Mouse (Mus musculus) kidney, embryonic 15.5 days (tissue): ENCODE results near the gene Chrna9. TPM values are rescaled to one million over a fixed set of nuclear protein-coding genes. Genes with fewer than 3 reads are reported as not detected.

Experiments used
- ATAC-seq: fragments of 200-750 bp; cut with Nextera tagmentation; replicated peaks from 2 replicates; pipeline ENCODE4 v1.8.0; 2017; ENCODE audit warnings: moderate TSS enrichment; ENCODE audit not compliant: low FRiP score
- H3K27ac ChIP-seq: fragments of 300-500 bp; sonication (generic); 2 replicates; pipeline ENCODE4 v1.5.1; 2015; ENCODE audit warnings: mild to moderate bottlenecking, inconsistent platforms
- H3K27me3 ChIP-seq: fragments of 300-500 bp; sonication (generic); 2 replicates; pipeline ENCODE4 v1.6.1; 2015; ENCODE audit warnings: inconsistent platforms
- H3K36me3 ChIP-seq: fragments of 300-500 bp; sonication (generic); 2 replicates; pipeline ENCODE4 v1.6.1; 2015; ENCODE audit warnings: inconsistent platforms
- H3K4me1 ChIP-seq: fragments of 300-500 bp; sonication (generic); 2 replicates; pipeline ENCODE4 v1.6.1; 2015; ENCODE audit warnings: inconsistent platforms
- H3K4me2 ChIP-seq: fragments of 300-500 bp; sonication (generic); 2 replicates; pipeline ENCODE4 v1.6.1; 2015; ENCODE audit warnings: moderate library complexity, mild to moderate bottlenecking, inconsistent platforms
- H3K4me3 ChIP-seq: fragments of 300-500 bp; sonication (generic); replicated peaks from 2 replicates; pipeline ENCODE4 v1.5.1; 2015; ENCODE audit warnings: mild to moderate bottlenecking, inconsistent platforms
- H3K9ac ChIP-seq: fragments of 300-500 bp; sonication (generic); 2 replicates; pipeline ENCODE4 v1.6.1; 2015; ENCODE audit warnings: mild to moderate bottlenecking, inconsistent platforms
- H3K9me3 ChIP-seq: fragments of 300-500 bp; sonication (generic); replicated peaks from 2 replicates; pipeline ENCODE4 v1.6.1; 2016; ENCODE audit warnings: inconsistent platforms
- WGBS: fragments of 180-500 bp; shearing (Covaris S2); methylation state at CpG from one replicate; pipeline ENCODE4 v1.1.7; 2015; ENCODE audit warnings: mixed read lengths; 5-methylcytosine and 5-hydroxymethylcytosine counted together
- polyA plus RNA-seq: library from polyadenylated mRNA; unstranded; fragments of >200 nt; fragmentation: Nextera tagmentation; extraction: Ambion mirVana; gene quantifications from 2 replicates; pipeline ENCODE4 v1.2.1, GENCODE M21; 2015

The Chrna9 gene
- polyA plus RNA-seq, 1 experiment from 2014 or later = 0.55 TPM

GRCm38 (mm10) chr5:65949822-65950221, 15.1 kb downstream of the Chrna9 start:
- H3K4me3 ChIP-seq = no peak overlapping the region
- H3K27ac ChIP-seq = no peak overlapping the region
- H3K9me3 ChIP-seq = no peaks in the 10 kb centered on the region
- no peak for ATAC-seq
- WGBS = 65% methylated on average over 3 of the region's 3 CpGs
- H3K4me1 ChIP-seq = peaks cover 12% of the 10 kb centered on the region
- no peak overlapping the region for H3K4me2 ChIP-seq
- no peaks in the 10 kb centered on the region for H3K27me3 ChIP-seq
- H3K36me3 ChIP-seq = no peaks in the 10 kb centered on the region
- H3K9ac ChIP-seq = no peak overlapping the region

GRCm38 (mm10) chr5:65950236-65950635, 15.5 kb downstream of the Chrna9 start:
- H3K9ac ChIP-seq = no peak overlapping the region
- no peaks in the 10 kb centered on the region for H3K36me3 ChIP-seq
- H3K27me3 ChIP-seq = no peaks in the 10 kb centered on the region
- WGBS = 30% methylated on average over 6 of the region's 6 CpGs
- H3K4me3 ChIP-seq = no peak overlapping the region
- peak; percentile 79 for ATAC-seq
- H3K4me1 ChIP-seq = peaks cover 14% of the 10 kb centered on the region
- H3K9me3 ChIP-seq = no peaks in the 10 kb centered on the region
- peak overlapping the region; percentile 82 for H3K27ac ChIP-seq
- H3K4me2 ChIP-seq = peak overlapping the region; percentile 46

GRCm38 (mm10) chr5:65950679-65951512, 16.2 kb downstream of the Chrna9 start:
- H3K36me3 ChIP-seq = no peaks in the 10 kb centered on the region
- H3K27ac ChIP-seq = peak overlapping the region; percentile 82
- H3K4me3 ChIP-seq = no peak overlapping the region
- no peaks in the 10 kb centered on the region for H3K27me3 ChIP-seq
- peaks cover 21% of the 10 kb centered on the region for H3K4me1 ChIP-seq
- ATAC-seq = peak; percentile 55; the same call in 1 of the 2 replicates
- H3K4me2 ChIP-seq = peak overlapping the region; percentile 46
- 56% methylated on average over 18 of the region's 18 CpGs for WGBS
- no peak overlapping the region for H3K9ac ChIP-seq
- H3K9me3 ChIP-seq = no peaks in the 10 kb centered on the region

DNA sequence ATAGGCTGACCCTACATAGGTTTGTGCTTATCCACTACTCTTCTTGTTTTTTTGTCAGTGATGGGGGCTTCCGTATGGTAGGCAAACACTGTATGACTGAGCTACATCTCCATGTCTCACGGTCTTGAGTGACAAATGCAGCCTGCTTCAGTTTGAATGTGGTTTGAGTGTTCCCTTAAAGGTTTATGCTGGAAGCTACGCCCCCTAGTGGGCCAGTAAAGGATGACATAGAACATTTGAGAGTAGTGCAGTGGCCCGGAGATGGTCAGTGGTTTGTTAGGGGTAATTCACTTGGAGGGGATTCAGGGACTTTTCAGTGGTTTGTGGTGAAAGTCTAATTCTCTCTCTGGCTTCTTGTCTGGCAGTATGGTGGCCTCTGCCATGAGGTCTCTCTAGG, 16.8 kb downstream of the Chrna9 start:
- Histone ChIP-seq H3K27me3 (no peaks in the 10 kb centered on the region), H3K9ac (no peak overlapping the region), H3K9me3 (no peaks in the 10 kb centered on the region), H3K27ac (0 out of 2 replicates have a peak overlapping the region, but pooled peaks have one; percentile 82), H3K4me2 (no peak overlapping the region), H3K4me3 (no peak overlapping the region), H3K4me1 (peaks cover 22% of the 10 kb centered on the region), H3K36me3 (no peaks in the 10 kb centered on the region)
- no peak for ATAC-seq
- 78% methylated on average over 4 of the region's 4 CpGs for WGBS

DNA sequence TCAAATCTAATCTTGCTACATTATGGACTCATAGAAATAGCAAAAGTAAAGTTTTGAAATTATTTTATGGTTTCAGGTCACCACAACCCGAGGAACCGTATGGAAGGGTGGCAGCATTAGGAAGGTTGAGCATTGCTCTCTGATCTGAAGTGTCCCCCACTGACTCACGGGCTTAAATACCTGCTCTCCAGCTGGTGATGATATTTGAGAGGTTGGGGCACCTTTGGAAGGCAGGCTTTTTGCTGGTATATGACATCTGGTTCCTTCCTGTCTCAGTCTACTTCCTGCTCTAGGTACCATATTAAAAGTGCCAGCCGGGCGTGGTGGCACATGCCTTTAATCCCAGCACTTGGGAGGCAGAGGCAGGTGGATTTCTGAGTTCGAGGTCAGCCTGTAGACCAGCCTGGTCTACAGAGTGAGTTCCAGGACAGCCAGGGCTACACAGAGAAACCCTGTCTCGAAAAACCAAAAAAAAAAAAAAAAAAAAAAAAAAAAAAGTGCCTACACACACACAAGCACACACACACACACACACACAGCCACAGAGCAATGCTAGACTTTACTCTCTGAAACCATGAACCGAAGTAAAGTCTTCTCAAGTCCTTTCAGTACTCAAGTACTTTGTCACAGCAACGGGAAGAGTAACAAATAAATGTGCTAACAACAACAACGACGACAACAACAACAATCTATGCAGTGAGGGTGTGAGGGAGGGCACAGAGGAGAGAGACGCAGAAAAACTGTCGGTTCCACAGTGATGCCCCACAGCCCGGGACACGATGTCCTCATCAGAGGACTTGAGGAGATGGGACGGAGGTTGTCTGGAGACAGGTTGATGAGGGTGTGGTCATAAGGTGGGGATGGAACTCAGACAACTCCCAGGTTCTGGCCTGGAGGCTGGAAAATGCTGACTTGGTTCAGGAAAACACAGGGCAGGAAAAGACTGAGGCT, 19.7 kb downstream of the Chrna9 start:
- Histone ChIP-seq H3K9ac (no peak overlapping the region), H3K36me3 (no peaks in the 10 kb centered on the region), H3K9me3 (no peaks in the 10 kb centered on the region), H3K4me2 (no peak overlapping the region), H3K4me3 (no peak overlapping the region), H3K27me3 (no peaks in the 10 kb centered on the region), H3K4me1 (peaks cover 22% of the 10 kb centered on the region), H3K27ac (no peak overlapping the region)
- WGBS = 88% methylated on average over 16 of the region's 16 CpGs
- ATAC-seq = no peak

DNA sequence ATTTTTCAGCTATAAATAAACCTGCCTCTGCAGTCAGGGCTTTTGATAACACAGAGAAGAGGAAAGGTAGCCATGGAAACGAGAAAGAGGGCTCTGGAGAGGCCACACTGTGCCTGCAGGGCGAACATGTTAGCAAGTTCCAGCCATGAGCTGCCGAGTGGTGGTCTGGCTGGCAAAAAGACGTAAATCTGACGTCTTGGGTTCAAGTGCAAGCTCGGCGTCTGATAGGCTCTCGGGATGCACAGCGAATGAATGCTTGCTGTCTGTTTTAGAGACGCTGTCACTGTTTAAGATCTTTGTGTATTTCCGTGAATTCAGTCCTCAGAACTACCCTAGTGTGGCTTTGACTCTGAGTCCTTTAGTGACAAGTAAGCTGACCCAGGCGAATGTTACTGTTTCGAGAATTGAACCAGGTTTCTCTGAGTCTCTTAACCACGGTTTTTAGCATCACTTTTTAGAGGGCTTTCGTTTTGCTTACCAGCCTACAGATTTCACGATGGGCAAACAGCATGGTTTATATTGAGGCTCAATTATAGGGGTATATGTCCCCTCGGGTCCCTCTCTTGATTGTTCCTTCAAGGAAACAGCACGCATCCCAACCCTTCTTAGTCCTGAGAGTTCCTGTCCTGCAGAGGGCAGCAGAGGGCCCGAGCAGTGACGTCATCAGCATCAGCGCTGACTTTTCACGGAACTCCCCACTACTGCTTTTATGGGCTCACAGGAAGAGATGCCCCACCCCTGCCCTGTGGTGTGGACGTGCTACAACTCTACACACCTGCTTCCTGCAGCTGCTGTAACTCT, 20.8 kb downstream of the Chrna9 start:
- Histone ChIP-seq H3K36me3 (no peaks in the 10 kb centered on the region), H3K9me3 (no peaks in the 10 kb centered on the region), H3K9ac (no peak overlapping the region), H3K4me1 (peaks cover 14% of the 10 kb centered on the region), H3K4me3 (peak overlapping the region; percentile 36), H3K4me2 (peak overlapping the region; percentile 58), H3K27ac (peak overlapping the region; percentile 54; the same call in 1 of the 2 replicates), H3K27me3 (no peaks in the 10 kb centered on the region)
- ATAC-seq = peak; percentile 55; the same call in 1 of the 2 replicates
- WGBS = 42% methylated on average over 23 of the region's 23 CpGs

DNA sequence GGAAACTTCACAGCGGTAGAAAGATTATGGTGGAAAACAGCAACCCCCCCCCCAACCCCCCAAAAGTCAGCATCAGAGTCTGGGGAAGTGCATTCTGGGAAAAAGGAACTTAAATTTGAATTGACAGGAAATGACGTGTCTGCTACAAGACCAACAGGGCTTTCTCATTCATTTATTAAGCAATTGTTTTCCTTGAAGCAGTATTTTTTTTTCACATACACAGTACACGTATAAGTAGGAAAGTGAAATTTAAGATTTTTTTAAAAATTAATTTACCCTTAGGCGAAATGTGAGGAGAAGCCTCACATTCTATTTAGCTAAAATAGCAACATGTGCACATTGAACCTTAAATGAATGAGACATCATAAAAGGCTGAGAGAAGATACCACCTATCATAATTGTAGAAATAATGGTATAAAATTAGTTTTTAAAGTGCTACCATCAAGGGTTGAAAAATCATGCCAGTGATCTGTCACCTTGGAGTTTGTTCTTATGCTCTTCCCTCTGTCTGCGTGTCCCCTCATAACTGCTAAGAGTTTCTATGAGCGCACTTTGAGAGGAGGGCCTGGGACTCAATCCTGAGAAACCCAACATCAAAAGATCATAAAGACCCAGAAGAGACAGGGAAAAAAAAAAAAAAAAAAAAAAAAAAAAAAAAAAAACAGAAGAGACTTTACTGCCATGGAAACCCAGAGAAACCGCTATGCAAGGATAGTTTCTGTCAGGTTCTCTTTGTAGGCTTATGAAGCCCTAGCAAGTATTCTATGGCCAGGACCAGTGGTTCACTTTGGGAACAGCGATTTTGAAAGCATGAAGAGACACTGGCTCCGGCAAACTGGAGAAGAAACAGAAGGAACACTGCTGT, 21.7 kb downstream of the Chrna9 start:
- peaks cover 10% of the 10 kb centered on the region for H3K4me1 ChIP-seq
- H3K4me3 ChIP-seq = peak overlapping the region; percentile 36
- H3K27ac ChIP-seq = peak overlapping the region; percentile 54; the same call in 1 of the 2 replicates
- H3K36me3 ChIP-seq = no peaks in the 10 kb centered on the region
- H3K9me3 ChIP-seq = no peaks in the 10 kb centered on the region
- ATAC-seq = no peak
- H3K9ac ChIP-seq = no peak overlapping the region
- H3K4me2 ChIP-seq = peak overlapping the region; percentile 58
- WGBS = 79% methylated on average over 9 of the region's 9 CpGs
- no peaks in the 10 kb centered on the region for H3K27me3 ChIP-seq

DNA sequence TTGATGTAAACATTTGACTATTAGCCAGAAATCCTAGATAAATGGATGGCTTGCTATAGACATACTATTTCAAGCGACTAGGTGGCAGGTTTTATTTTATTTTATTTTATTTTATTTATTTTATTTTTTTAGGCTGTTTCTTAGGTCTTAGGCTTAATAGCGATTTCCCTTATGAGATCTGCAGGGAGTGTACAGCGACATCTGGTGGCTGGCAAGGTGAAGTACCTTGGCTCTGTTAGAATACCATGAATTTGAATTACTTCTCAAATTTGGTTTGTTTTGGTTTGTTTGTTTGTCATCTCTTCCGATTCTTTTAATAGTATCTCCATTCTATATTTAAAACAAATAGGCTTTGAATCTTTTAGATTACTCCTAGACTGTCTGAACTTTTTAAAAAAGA, 23.9 kb downstream of the Chrna9 start:
- Histone ChIP-seq H3K4me3 (no peak overlapping the region), H3K4me1 (peaks cover 10% of the 10 kb centered on the region), H3K27ac (no peak overlapping the region), H3K27me3 (no peaks in the 10 kb centered on the region), H3K9ac (no peak overlapping the region), H3K9me3 (no peaks in the 10 kb centered on the region), H3K4me2 (no peak overlapping the region), H3K36me3 (no peaks in the 10 kb centered on the region)
- no peak for ATAC-seq
- WGBS = 2% methylated on average over 4 of the region's 4 CpGs

- WGBS = 85% methylated on average over 5 of the region's 5 CpGs
- no peak for ATAC-seq
Observed at GRCm38 (mm10) chr5:65959893-65960596, 25.3 kb downstream of the Chrna9 start.

GRCm38 (mm10) chr5:65960597-65960950, 25.9 kb downstream of the Chrna9 start:
- WGBS = 90% methylated on average over 11 of the region's 11 CpGs
- ATAC-seq = no peak
- no peak overlapping the region for H3K4me3 ChIP-seq
- H3K4me1 ChIP-seq = peaks cover 5% of the 10 kb centered on the region
- no peaks in the 10 kb centered on the region for H3K36me3 ChIP-seq
- H3K27me3 ChIP-seq = no peaks in the 10 kb centered on the region
- H3K9me3 ChIP-seq = no peaks in the 10 kb centered on the region
- H3K9ac ChIP-seq = no peak overlapping the region
- H3K4me2 ChIP-seq = no peak overlapping the region
- H3K27ac ChIP-seq = no peak overlapping the region

More at GRCm38 (mm10) chr5:65959893-65960596, 25.3 kb downstream of the Chrna9 start:
- no peaks in the 10 kb centered on the region for H3K27me3 ChIP-seq
- no peak overlapping the region for H3K4me3 ChIP-seq
- H3K4me2 ChIP-seq = no peak overlapping the region
- no peaks in the 10 kb centered on the region for H3K9me3 ChIP-seq
- H3K27ac ChIP-seq = no peak overlapping the region
- no peak overlapping the region for H3K9ac ChIP-seq
- peaks cover 10% of the 10 kb centered on the region for H3K4me1 ChIP-seq
- no peaks in the 10 kb centered on the region for H3K36me3 ChIP-seq
